Mouse (Mus musculus) olfactory bulb, adult 2 months (tissue): ENCODE results near the gene Nsun5. TPM values are rescaled to one million over a fixed set of nuclear protein-coding genes. Genes with fewer than 3 reads are reported as not detected.
A peak's percentile ranks its signal among the peaks of the same experiment; 100 is the strongest.

Experiments
- H3K27ac ChIP-seq: fragments of 200-500 bp; 2 replicates; pipeline ENCODE4 v1.5.1; 2012; ENCODE audit warnings: low read depth, low read length; ENCODE audit not compliant: insufficient read depth
- H3K4me1 ChIP-seq: fragments of 200-500 bp; 2 replicates; pipeline ENCODE4 v1.6.1; 2012; ENCODE audit warnings: low read length; ENCODE audit not compliant: control insufficient read depth, insufficient read depth
- H3K4me3 ChIP-seq: fragments of 200-500 bp; 2 replicates; pipeline ENCODE4 v1.5.1; 2012; ENCODE audit warnings: mild to moderate bottlenecking, low read depth, low read length, moderate library complexity; ENCODE audit not compliant: insufficient read depth
- CTCF ChIP-seq: fragments of 200-500 bp; IDR thresholded peaks from 2 replicates; pipeline ENCODE4 v1.5.1; 2012; ENCODE audit warnings: low read depth, mild to moderate bottlenecking, low read length, moderate library complexity; ENCODE audit not compliant: insufficient read depth
- POLR2A ChIP-seq: fragments of 200-500 bp; IDR thresholded peaks from 2 replicates; pipeline ENCODE4 v1.6.1; 2012; ENCODE audit warnings: mild to moderate bottlenecking, low read depth, low read length, moderate library complexity; ENCODE audit not compliant: insufficient read depth
- WGBS: fragments of 180-500 bp; shearing (Covaris S2); methylation state at CpG from one replicate; pipeline ENCODE4 v1.1.7; 2018; 5-methylcytosine and 5-hydroxymethylcytosine counted together
- polyA plus RNA-seq: library from polyadenylated mRNA; stranded (reverse); fragments of >200 nt; gene quantifications from 2 replicates; pipeline ENCODE4 v1.2.4, GENCODE M21; 2012; ENCODE audit warnings: low replicate concordance; ENCODE audit not compliant: missing spikeins, insufficient read depth, insufficient read length

Gene Nsun5
- polyA plus RNA-seq, 1 experiment, result not detected

DNA sequence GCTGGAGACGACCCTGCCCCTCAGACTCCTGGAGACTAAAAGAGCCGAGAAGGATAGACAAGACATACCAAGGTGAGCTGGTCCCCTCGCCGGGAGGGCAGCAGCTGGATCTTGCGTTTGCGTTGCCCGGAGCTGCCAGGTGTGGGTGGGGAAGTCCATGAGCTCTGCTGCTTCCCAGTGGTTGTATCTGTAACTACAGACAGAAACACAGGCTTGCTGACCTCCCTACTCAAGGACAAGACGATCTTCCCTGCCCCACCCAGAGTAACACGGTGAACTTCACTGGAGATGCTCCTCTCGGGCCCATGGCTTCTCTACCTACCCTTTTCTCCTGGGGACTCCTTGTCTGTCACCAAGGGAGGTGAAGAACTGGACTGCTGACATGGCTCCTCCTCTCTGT lies 14.0 kb downstream of the Nsun5 start:
- Histone ChIP-seq H3K4me3 (no peak overlapping the region), H3K27ac (no peak overlapping the region)
- WGBS, result 79% methylated on average over 10 of the region's 10 CpGs

DNA sequence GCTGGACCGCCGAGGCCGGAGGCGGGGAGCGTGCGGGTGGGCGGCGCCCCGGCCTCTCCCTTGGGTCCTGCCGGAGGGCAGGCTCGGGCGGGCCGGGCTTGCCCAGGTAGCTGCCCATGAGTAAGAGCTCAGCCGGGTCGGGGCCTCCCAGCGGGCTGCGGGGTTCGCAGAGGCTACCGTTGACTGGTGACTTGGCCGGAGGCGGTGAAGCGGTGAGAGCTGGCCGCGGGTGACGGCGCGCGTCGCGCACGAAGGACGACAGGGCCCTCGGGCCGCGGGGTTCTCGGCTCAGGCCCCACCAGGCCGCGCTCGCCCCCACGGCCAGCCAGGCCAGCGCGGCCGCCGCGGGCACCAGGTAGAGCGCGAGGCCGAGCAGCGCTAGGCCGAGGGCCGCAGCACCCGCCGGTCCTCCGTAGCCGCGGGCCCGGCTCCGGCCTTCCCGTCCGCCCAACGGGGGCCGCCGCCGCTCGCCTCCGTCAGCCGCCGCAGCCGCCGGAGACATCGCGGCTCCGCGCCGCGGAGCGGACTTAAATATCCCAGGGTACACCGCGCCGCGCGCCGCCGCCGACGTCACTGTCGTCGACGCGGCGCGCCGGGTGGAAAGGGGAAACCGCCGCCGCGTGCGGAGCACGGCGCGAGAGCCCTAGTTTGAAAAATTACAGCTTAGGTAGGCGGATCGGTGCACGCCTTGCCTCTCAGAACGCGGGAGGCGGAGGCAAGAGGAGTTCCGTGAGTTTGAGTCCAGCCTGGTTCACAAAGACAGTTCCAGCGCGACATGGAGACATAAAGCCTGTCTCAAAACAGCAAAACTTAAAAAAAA lies 24.5 kb downstream of the Nsun5 start, which contains the start of gene Pom121:
Gene Pom121, minus strand, starts transcription at position 543 of the 820 bp plus-strand sequence.
- under 1% methylated on average over 95 of the region's 110 CpGs for WGBS
- TF ChIP-seq CTCF (no peak), POLR2A (peak; percentile 93)
- Histone ChIP-seq H3K4me3 (peak within 1 kb of the TSS; percentile 98), H3K27ac (peak within 1 kb of the TSS; percentile 24; the same call in 1 of the 2 replicates), H3K4me1 (peaks cover 3% of the 10 kb centered on the region; the same call in 1 of the 2 replicates)

More for the DNA sequence above, 14.0 kb downstream of the Nsun5 start:
- no peak for TF ChIP-seq POLR2A
- H3K4me1 ChIP-seq, result no peaks in the 10 kb centered on the region

DNA sequence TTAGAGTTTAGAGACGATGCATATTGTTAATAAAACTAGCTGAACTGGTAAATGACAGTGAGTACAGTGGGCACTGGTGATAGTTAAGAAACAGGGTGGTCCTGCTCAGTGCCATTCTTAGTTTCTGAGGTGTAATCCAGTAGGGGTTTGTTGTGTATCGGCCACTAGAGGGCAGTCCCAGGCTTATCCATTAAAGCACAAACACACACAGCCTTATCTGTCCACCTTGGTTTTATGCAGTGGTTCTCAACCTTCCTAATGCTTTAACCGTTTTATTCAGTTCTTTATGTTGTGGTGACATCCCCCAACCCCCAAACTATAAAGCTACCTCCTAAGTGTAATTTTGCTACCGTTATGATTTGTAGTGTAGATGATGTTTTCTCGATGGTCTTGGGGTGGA lies 26.1 kb downstream of the Nsun5 start:
- TF ChIP-seq POLR2A (no peak), CTCF (no peak)
- no peak overlapping the region for H3K4me3 ChIP-seq
- H3K4me1 ChIP-seq, result peaks cover 3% of the 10 kb centered on the region; the same call in 1 of the 2 replicates
- no peak overlapping the region for H3K27ac ChIP-seq
- 44% methylated on average over 5 of the region's 5 CpGs for WGBS

DNA sequence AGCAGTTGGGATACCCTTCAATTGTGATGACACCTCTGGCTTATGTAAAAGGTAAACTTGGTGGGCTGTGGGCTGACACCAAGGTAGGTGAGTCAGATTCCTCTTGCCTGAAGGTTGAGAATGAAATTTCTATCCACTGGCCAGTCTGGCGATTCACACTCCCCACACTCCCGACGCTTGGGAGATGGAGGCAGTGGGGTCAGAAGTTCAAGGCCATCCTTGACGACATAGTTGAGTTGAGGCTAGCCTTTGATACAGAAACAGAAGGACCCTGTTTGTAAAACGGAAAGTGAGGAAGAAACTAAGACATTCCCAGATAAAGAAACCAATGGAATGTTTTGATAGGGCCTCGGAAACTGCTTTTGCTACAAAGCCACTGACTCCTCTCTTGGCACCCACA lies 29.6 kb downstream of the Nsun5 start:
- no peak for TF ChIP-seq POLR2A
- TF ChIP-seq CTCF, result no peak
- H3K4me1 ChIP-seq, result peaks cover under 1% of the 10 kb centered on the region
- WGBS, result 77% methylated on average over 6 of the region's 6 CpGs
- no peak overlapping the region for H3K27ac ChIP-seq
- H3K4me3 ChIP-seq, result no peak overlapping the region

DNA sequence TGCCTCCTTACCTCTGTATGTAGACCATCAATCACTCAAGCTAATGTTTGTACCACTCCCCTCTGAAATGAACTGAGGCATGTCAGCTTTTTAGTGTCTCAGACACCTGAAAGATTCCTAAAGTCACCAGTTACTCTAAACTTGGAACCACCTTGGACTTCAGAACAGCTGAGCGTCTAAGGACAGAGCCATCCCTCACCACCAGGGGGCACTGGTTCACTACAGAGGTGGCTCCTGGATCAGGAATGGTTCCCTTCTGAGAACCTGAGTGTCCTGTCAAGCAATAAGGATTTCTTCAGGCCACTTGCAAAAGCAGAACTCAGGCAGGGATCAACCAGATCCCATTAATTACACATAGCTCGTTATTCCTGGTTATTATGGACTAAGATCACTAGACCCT lies 30.5 kb downstream of the Nsun5 start:
- no peak for TF ChIP-seq POLR2A
- 0 out of 2 replicates have a peak, but pooled peaks have one; percentile 34 for TF ChIP-seq CTCF
- Histone ChIP-seq H3K4me3 (no peak overlapping the region), H3K27ac (no peak overlapping the region), H3K4me1 (peaks cover 7% of the 10 kb centered on the region; the same call in 1 of the 2 replicates)
- 4% methylated on average over 2 of the region's 2 CpGs for WGBS

DNA sequence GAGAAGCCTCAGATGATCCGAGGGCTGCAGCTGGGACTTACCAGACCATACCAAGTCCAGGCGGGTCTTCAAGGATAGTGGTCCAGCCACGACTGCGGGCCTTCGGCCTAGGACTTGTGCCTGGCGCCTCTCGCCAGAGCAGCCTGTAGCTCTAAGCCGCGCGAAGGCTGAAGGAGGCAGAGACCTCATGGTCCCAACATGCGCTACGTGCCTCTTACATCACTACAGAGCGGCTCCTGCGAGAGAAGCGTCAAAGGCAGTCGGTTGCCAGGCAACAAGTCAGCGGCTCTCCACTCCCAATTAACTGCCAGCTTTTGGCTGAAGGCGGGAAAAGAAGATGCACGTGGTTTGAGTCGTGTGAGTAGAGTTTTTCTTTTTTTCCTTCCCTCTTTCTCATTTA lies 34.9 kb downstream of the Nsun5 start:
- H3K27ac ChIP-seq, result no peak overlapping the region
- H3K4me3 ChIP-seq, result peak overlapping the region; percentile 14; the same call in 1 of the 2 replicates
- H3K4me1 ChIP-seq, result peaks cover 7% of the 10 kb centered on the region; the same call in 1 of the 2 replicates
- TF ChIP-seq CTCF, result no peak
- 24% methylated on average over 20 of the region's 20 CpGs for WGBS

DNA sequence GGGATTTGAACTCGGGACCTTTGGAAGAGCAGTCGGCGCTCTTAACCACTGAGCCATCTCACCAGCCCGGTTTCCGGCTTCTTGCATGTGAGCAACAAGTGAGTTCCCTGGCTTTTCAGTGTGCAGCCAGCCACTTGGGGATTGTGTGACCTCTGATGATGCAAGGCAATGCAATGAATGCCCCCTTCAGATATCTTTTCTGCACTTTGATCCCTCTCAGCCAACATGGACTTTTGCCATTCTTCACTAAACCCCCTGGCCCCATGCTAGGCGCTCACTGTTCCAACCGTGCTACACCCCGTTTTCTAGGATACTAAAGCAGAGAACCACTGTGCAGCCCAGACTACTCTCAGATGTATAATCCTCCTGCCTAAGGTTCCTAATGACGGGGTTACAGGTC lies 35.7 kb downstream of the Nsun5 start:
- 79% methylated on average over 9 of the region's 9 CpGs for WGBS
- Histone ChIP-seq H3K4me1 (peaks cover 7% of the 10 kb centered on the region; the same call in 1 of the 2 replicates), H3K27ac (no peak overlapping the region), H3K4me3 (no peak overlapping the region)
- TF ChIP-seq POLR2A (no peak), CTCF (no peak)

DNA sequence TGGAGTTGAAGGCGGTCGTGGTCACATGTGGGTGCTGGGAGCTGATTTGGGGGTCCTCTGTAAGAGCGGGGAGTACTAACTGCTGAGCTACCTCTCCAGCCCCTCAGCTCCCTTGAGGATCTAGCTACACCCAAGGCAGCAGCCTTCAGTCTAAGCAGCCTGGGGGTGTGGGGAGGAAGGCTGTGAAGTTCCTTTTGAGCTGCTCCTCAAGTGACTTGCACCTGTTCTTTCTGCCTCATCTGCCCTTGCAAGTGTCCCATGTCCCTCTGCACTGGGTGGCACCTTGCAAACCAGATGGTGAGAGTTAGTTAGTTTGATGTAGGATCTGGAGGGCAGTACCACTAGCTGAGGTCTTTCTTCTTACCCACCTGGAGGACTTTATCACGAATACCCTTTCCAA lies 38.4 kb downstream of the Nsun5 start:
- H3K4me1 ChIP-seq, result peaks cover 7% of the 10 kb centered on the region; the same call in 1 of the 2 replicates
- WGBS, result 86% methylated on average over 4 of the region's 4 CpGs
- H3K27ac ChIP-seq, result no peak overlapping the region
- no peak overlapping the region for H3K4me3 ChIP-seq
- TF ChIP-seq POLR2A, result no peak
- TF ChIP-seq CTCF, result no peak

DNA sequence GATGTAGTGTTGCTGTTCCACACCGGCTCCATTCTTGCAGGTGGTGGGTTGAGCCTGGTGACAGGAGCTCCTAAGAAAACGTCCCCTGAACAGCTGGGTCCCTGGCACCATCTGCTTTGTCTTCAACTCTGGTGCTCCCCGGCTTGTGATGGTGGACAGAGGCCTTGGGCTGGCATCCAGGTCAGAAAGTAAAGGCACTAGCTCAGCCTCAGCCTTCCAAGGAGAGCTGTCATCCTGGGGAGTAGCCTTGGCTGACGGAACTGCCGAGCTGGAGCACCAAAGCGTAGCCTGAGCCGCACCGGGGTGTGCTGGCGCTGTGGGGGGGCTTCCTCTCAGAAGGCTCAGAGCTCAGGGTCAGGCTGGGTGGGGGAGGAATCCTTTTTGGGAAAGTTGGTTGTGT lies 40.5 kb downstream of the Nsun5 start:
- WGBS, result 90% methylated on average over 9 of the region's 9 CpGs
- no peak overlapping the region for H3K4me3 ChIP-seq
- no peak for TF ChIP-seq CTCF
- no peak for TF ChIP-seq POLR2A
- H3K4me1 ChIP-seq, result no peaks in the 10 kb centered on the region
- no peak overlapping the region for H3K27ac ChIP-seq

Other genes starting within 250 kb of the Nsun5 start
- gene Tbl2, start 220.3 kb upstream of the Nsun5 start, polyA plus RNA-seq, result not detected in 2 replicates
- not detected in 2 replicates for gene Bcl7b, start 201.7 kb upstream of the Nsun5 start, polyA plus RNA-seq
- gene Baz1b, start 182.7 kb upstream of the Nsun5 start, polyA plus RNA-seq, result 147 TPM in 1 of 2 replicates, not detected in the other
- not detected in 2 replicates for gene Fzd9, start 118.7 kb upstream of the Nsun5 start, polyA plus RNA-seq
- gene Fkbp6, start 19.9 kb upstream of the Nsun5 start, polyA plus RNA-seq, result not detected in 2 replicates
- gene Trim50, start 16.7 kb upstream of the Nsun5 start, polyA plus RNA-seq, result not detected in 2 replicates
- not detected in 2 replicates for gene Pom121, start 24.6 kb downstream of the Nsun5 start, polyA plus RNA-seq
- 69.9 TPM in 1 of 2 replicates, not detected in the other for gene Hip1, start 175.2 kb downstream of the Nsun5 start, polyA plus RNA-seq
- not detected in 2 replicates for gene Ccl26, start 193.6 kb downstream of the Nsun5 start, polyA plus RNA-seq
- gene Ccl24, start 203.1 kb downstream of the Nsun5 start, polyA plus RNA-seq, result not detected in 2 replicates